Mouse (Mus musculus) adrenal gland (tissue): Measurements from ENCODE around the gene Tmem37.

Experiments used
- intact Hi-C: fragments of 180-260 bp; cut with DNase I; formaldehyde crosslinking; loops from one replicate; pipeline ENCODE4 v1.15.1; 2025
- long read RNA-seq, 2 experiments: library from polyadenylated mRNA; unstranded; transcript quantifications; one replicate each; pipeline ENCODE4 v2.0.0; 2020; ENCODE audit warnings: borderline replicate concordance in 1 of 2; ENCODE audit not compliant: insufficient replicate concordance in 1 of 2

Gene Tmem37
- long read RNA-seq, experiment 1, partial matches to known transcripts, result 0 of 4 reads
- long read RNA-seq, experiment 1, other reads (novel, unspliced or antisense), result 0 of 4 reads
- long read RNA-seq, experiment 2, transcript Tmem37-201 (2 exons, 1,311 nt), result major isoform, 25 of 27 reads
- long read RNA-seq, experiment 2, partial matches to known transcripts, result 2 of 27 reads
- long read RNA-seq, experiment 2, other reads (novel, unspliced or antisense), result 0 of 27 reads

- intact Hi-C loops, result no loop called here
Measured at GRCm38 (mm10) chr1:120073519-120074306, at the start of gene Tmem37. TSS of gene Tmem37 (minus strand) at chr1:120074074.

GRCm38 (mm10) chr1:120122634-120123383 lies 48.9 kb upstream of the Tmem37 start:
- intact Hi-C loops, result no loop called here

GRCm38 (mm10) chr1:120121930-120122530 lies 48.2 kb upstream of the Tmem37 start:
- intact Hi-C loops, result no loop called here

- intact Hi-C loops, result no loop called here
Measured at GRCm38 (mm10) chr1:120120969-120121811, 47.3 kb upstream of the Tmem37 start, which contains the start of the genes Dbi and 3110009E18Rik. TSS of gene Dbi (minus strand) at chr1:120121078. TSS of gene 3110009E18Rik (plus strand) at chr1:120121187.

- intact Hi-C loops, result no loop called here
Measured at GRCm38 (mm10) chr1:120120141-120120968, 46.5 kb upstream of the Tmem37 start.

GRCm38 (mm10) chr1:120119389-120119788 lies 45.5 kb upstream of the Tmem37 start:
- intact Hi-C loops, result no loop called here

- intact Hi-C loops, result no loop called here
Measured at GRCm38 (mm10) chr1:120118854-120119253, 45.0 kb upstream of the Tmem37 start.

GRCm38 (mm10) chr1:120116106-120116505 lies 42.2 kb upstream of the Tmem37 start:
- intact Hi-C loops, result no loop called here

- intact Hi-C loops, result no loop called here
Measured at GRCm38 (mm10) chr1:120115671-120116081, 41.8 kb upstream of the Tmem37 start.

GRCm38 (mm10) chr1:120112251-120113187 lies 38.6 kb upstream of the Tmem37 start:
- intact Hi-C loops, result no loop called here

- intact Hi-C loops, result no loop called here
Measured at GRCm38 (mm10) chr1:120111766-120112165, 37.9 kb upstream of the Tmem37 start.

- intact Hi-C loops, result no loop called here
Measured at GRCm38 (mm10) chr1:120109741-120110432, 36.0 kb upstream of the Tmem37 start.

- intact Hi-C loops, result no loop called here
Measured at GRCm38 (mm10) chr1:120105556-120105959, 31.7 kb upstream of the Tmem37 start.

GRCm38 (mm10) chr1:120101227-120101609 lies 27.3 kb upstream of the Tmem37 start:
- intact Hi-C loops, result no loop called here

- intact Hi-C loops, result no loop called here
Measured at GRCm38 (mm10) chr1:120100456-120101226, 26.8 kb upstream of the Tmem37 start.

- intact Hi-C loops, result no loop called here
Measured at GRCm38 (mm10) chr1:120099483-120099882, 25.6 kb upstream of the Tmem37 start.

- intact Hi-C loops, result loop anchor here (1.0 kb wide), 1 partner anchor 49 kb away; no protein-coding TSS in a partner anchor
Measured at GRCm38 (mm10) chr1:120098327-120098726, 24.5 kb upstream of the Tmem37 start.
